Mouse (Mus musculus) brown adipose tissue, adult 24 weeks (tissue): Measurements from ENCODE around the gene Slx1b. TPM values are rescaled to one million over a fixed set of nuclear protein-coding genes. Genes with fewer than 3 reads are reported as not detected.
"Not testable (repeated sequence)": the region's sequence is repeated elsewhere in the genome, so short reads cannot be mapped to it uniquely, and the experiment has no call there.

Source experiments
- H3K27ac ChIP-seq: fragments of 200-500 bp; replicated peaks from 2 replicates; pipeline ENCODE4 v1.5.1; 2012; ENCODE audit warnings: low read depth, mild to moderate bottlenecking, low read length
- H3K4me1 ChIP-seq: fragments of 200-500 bp; 2 replicates; pipeline ENCODE4 v1.6.1; 2012; ENCODE audit warnings: low read length, mixed read lengths; ENCODE audit not compliant: control insufficient read depth, insufficient read depth, insufficient read length
- H3K4me3 ChIP-seq: fragments of 200-500 bp; 2 replicates; pipeline ENCODE4 v1.5.1; 2012; ENCODE audit warnings: low read depth, mild to moderate bottlenecking, low read length, moderate library complexity; ENCODE audit not compliant: insufficient read depth
- polyA plus RNA-seq: library from polyadenylated mRNA; stranded (reverse); fragments of >200 nt; gene quantifications from 2 replicates; pipeline ENCODE4 v1.2.4, GENCODE M21; 2012; ENCODE audit not compliant: missing spikeins, insufficient read depth, insufficient read length

Gene Slx1b
- polyA plus RNA-seq, 1 experiment, result 5.8 TPM

DNA sequence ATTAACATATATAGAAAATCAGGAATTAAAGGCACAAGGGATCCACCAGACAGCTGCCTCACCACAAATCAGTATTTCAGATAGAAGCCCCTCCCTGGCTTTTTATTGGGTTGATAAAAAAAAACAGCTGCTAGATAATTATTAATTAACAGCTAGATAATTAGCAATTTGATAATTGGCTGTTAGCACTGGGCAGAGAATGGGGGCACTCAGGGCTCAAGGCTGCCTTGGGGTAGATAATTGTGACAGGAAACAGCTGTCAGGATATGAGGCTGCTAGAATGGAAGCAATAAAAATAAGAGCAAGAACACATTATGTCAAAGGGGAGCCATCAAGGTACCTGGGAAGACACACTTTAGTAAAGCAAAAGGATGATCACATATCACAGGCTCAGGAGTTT lies 50.7 kb downstream of the Slx1b start:
- H3K4me1 ChIP-seq, result peaks cover 8% of the 10 kb centered on the region; the same call in 1 of the 2 replicates
- peak overlapping the region; percentile 93 for H3K27ac ChIP-seq
- H3K4me3 ChIP-seq, result no peak overlapping the region

- Histone ChIP-seq H3K4me3 (no peak overlapping the region), H3K4me1 (peaks cover 8% of the 10 kb centered on the region; the same call in 1 of the 2 replicates), H3K27ac (peak overlapping the region; percentile 77)
Observed at GRCm38 (mm10) chr7:126644345-126644744, 51.2 kb downstream of the Slx1b start.

DNA sequence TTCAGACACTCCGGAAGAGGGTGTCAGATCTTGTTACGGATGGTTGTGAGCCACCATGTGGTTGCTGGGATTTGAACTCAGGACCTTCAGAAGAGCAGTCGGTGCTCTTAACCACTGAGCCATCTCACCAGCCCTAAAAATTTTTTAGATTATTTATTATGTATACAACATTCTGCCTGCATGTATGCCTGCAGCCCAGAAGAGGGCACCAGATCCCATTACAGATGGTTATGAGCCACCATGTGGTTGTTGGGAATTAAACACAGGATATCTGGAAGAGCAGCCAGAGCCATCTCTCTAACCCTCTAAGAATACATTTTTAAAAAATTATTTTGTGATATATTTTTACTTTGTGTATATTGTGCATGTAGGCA lies 52.4 kb downstream of the Slx1b start:
- not testable (repeated sequence) for H3K4me1 ChIP-seq, H3K27ac ChIP-seq, H3K4me3 ChIP-seq

GRCm38 (mm10) chr7:126642545-126643243 lies 52.9 kb downstream of the Slx1b start:
- H3K27ac ChIP-seq, result no peak overlapping the region
- no peak overlapping the region for H3K4me3 ChIP-seq
- peaks cover 8% of the 10 kb centered on the region; the same call in 1 of the 2 replicates for H3K4me1 ChIP-seq

Other genes starting within 250 kb of the Slx1b start
- 236 and 316 TPM in 2 replicates for gene Atp2a1, start 232.7 kb downstream of the Slx1b start, polyA plus RNA-seq
- 34.7 and 38.2 TPM in 2 replicates for gene Sh2b1, start 220.4 kb downstream of the Slx1b start, polyA plus RNA-seq
- gene Tufm, start 208.4 kb downstream of the Slx1b start, polyA plus RNA-seq, result 184 and 254 TPM in 2 replicates
- gene Atxn2l, start 192.3 kb downstream of the Slx1b start, polyA plus RNA-seq, result 21.4 and 27.7 TPM in 2 replicates
- 108 and 123 TPM in 2 replicates for gene Eif3c, start 129.4 kb downstream of the Slx1b start, polyA plus RNA-seq
- 5.8 and 12.6 TPM in 2 replicates for gene Apobr, start 110.8 kb downstream of the Slx1b start, polyA plus RNA-seq
- gene Cln3, start 110.0 kb downstream of the Slx1b start, polyA plus RNA-seq, result 16.1 and 18.9 TPM in 2 replicates
- not detected in 2 replicates for gene Il27, start 100.8 kb downstream of the Slx1b start, polyA plus RNA-seq
- gene Nupr1, start 64.9 kb downstream of the Slx1b start, polyA plus RNA-seq, result 89.5 and 149 TPM in 2 replicates
- 18.3 and 20.6 TPM in 2 replicates for gene Sgf29, start 46.5 kb downstream of the Slx1b start, polyA plus RNA-seq
- 40.9 and 98.4 TPM in 2 replicates for gene Sult1a1, start 19.4 kb downstream of the Slx1b start, polyA plus RNA-seq
- gene Bola2, start 383 bp downstream of the Slx1b start, polyA plus RNA-seq, result 40.0 and 49.0 TPM in 2 replicates
- gene Coro1a, start 12.0 kb upstream of the Slx1b start, polyA plus RNA-seq, result 8.5 and 10.0 TPM in 2 replicates
- 68.9 and 90.6 TPM in 2 replicates for gene Mapk3, start 63.8 kb upstream of the Slx1b start, polyA plus RNA-seq
- not detected in 2 replicates for gene Gdpd3, start 70.5 kb upstream of the Slx1b start, polyA plus RNA-seq
- 156 and 157 TPM in 2 replicates for gene Ypel3, start 81.2 kb upstream of the Slx1b start, polyA plus RNA-seq
- not detected in 2 replicates for gene Tbx6, start 85.7 kb upstream of the Slx1b start, polyA plus RNA-seq
- 46.4 and 53.3 TPM in 2 replicates for gene Ppp4c, start 96.7 kb upstream of the Slx1b start, polyA plus RNA-seq
- 50.7 and 63.7 TPM in 2 replicates for gene Fam57b, start 101.9 kb upstream of the Slx1b start, polyA plus RNA-seq
- gene 4930451I11Rik, start 135.9 kb upstream of the Slx1b start, polyA plus RNA-seq, result not detected in 2 replicates
- not detected in 2 replicates for gene Doc2a, start 151.6 kb upstream of the Slx1b start, polyA plus RNA-seq
- 6.1 and 7.4 TPM in 2 replicates for gene Hirip3, start 166.2 kb upstream of the Slx1b start, polyA plus RNA-seq
- gene Ino80e, start 166.6 kb upstream of the Slx1b start, polyA plus RNA-seq, result 16.4 and 27.1 TPM in 2 replicates
- 17.6 and 22.7 TPM in 2 replicates for gene Taok2, start 188.9 kb upstream of the Slx1b start, polyA plus RNA-seq
- 41.9 and 45.2 TPM in 2 replicates for gene Tmem219, start 227.1 kb upstream of the Slx1b start, polyA plus RNA-seq
- 8.8 and 10.9 TPM in 2 replicates for gene Kctd13, start 233.1 kb upstream of the Slx1b start, polyA plus RNA-seq